Mouse (Mus musculus): ENCODE measurements around the gene Itprid1. TPM values are rescaled to one million over a fixed set of nuclear protein-coding genes. Genes with fewer than 3 reads are reported as not detected.

Gene Itprid1
- polyA plus RNA-seq, 1 experiment from 2014 or later = not detected

Other genes starting within 250 kb of the Itprid1 start
- gene Neurod6, start 155.6 kb upstream of the Itprid1 start, polyA plus RNA-seq (2015; fragmentation: Nextera tagmentation; extraction: Ambion mirVana) = not detected in 2 replicates
- 0.13 and 0.14 TPM in 2 replicates for gene Ppp1r17, start 180.6 kb downstream of the Itprid1 start, polyA plus RNA-seq (2015; fragmentation: Nextera tagmentation; extraction: Ambion mirVana)